Mouse (Mus musculus) heart, embryonic 14.5 days (tissue): ENCODE data around the gene Casp1. TPM values are rescaled to one million over a fixed set of nuclear protein-coding genes. Genes with fewer than 3 reads are reported as not detected.

Source experiments
- ATAC-seq: fragments of 200-750 bp; cut with Nextera tagmentation; 2 replicates; pipeline ENCODE4 v1.8.0; 2017; ENCODE audit warnings: low read depth, moderate TSS enrichment; ENCODE audit not compliant: insufficient number of reproducible peaks, insufficient read depth, low FRiP score
- H3K27ac ChIP-seq, 2 experiments: fragments of 200-500 bp in 1 of 2; fragments of 300-500 bp in 1 of 2; sonication (generic) in 1 of 2; replicated peaks in 1 of 2; 2 replicates each; pipeline ENCODE4 v1.5.1; 2012 to 2014; ENCODE audit warnings: low read depth in 2 of 2, low read length in 2 of 2, control low read depth in 1 of 2, mild to moderate bottlenecking in 1 of 2, mixed read lengths in 1 of 2; ENCODE audit not compliant: control insufficient read depth in 1 of 2, insufficient read depth in 1 of 2
- H3K27me3 ChIP-seq: fragments of 300-500 bp; sonication (generic); 2 replicates; pipeline ENCODE4 v1.6.1; 2014; ENCODE audit warnings: mild to moderate bottlenecking, low read length, control low read depth; ENCODE audit not compliant: control insufficient read depth, insufficient read depth
- H3K36me3 ChIP-seq: fragments of 300-500 bp; sonication (generic); 2 replicates; pipeline ENCODE4 v1.6.1; 2014; ENCODE audit warnings: mild to moderate bottlenecking, control low read depth, low read length, mixed read lengths; ENCODE audit not compliant: control insufficient read depth, insufficient read depth
- H3K4me1 ChIP-seq, 2 experiments: fragments of 200-500 bp in 1 of 2; fragments of 300-500 bp in 1 of 2; sonication (generic) in 1 of 2; 2 replicates each; pipeline ENCODE4 v1.6.1; 2012 to 2014; ENCODE audit warnings: low read length in 2 of 2, control low read depth in 1 of 2, mixed read lengths in 1 of 2; ENCODE audit not compliant: control insufficient read depth in 2 of 2, insufficient read depth in 2 of 2
- H3K4me2 ChIP-seq: fragments of 300-500 bp; sonication (generic); 2 replicates; pipeline ENCODE4 v1.6.1; 2014; ENCODE audit warnings: mild to moderate bottlenecking, low read length
- H3K4me3 ChIP-seq, 2 experiments: fragments of 200-500 bp in 1 of 2; fragments of 300-500 bp in 1 of 2; sonication (generic) in 1 of 2; 2 replicates each; pipeline ENCODE4 v1.5.1; 2012 to 2014; ENCODE audit warnings: low read length in 2 of 2, mild to moderate bottlenecking in 2 of 2, control low read depth in 1 of 2, low read depth in 1 of 2, moderate library complexity in 1 of 2; ENCODE audit not compliant: control insufficient read depth in 1 of 2, insufficient read depth in 1 of 2
- H3K9ac ChIP-seq: fragments of 300-500 bp; sonication (generic); 2 replicates; pipeline ENCODE4 v1.6.1; 2014; ENCODE audit warnings: mild to moderate bottlenecking, low read length
- H3K9me3 ChIP-seq: fragments of 300-500 bp; sonication (generic); 2 replicates; pipeline ENCODE4 v1.6.1; 2016; ENCODE audit warnings: low read length, control low read depth; ENCODE audit not compliant: control insufficient read depth
- WGBS: fragments of 180-500 bp; shearing (Covaris S2); extraction: QIAGEN DNeasy Blood & Tissue Kit; methylation state at CpG from one replicate; pipeline ENCODE4 v1.1.7; 2014; 5-methylcytosine and 5-hydroxymethylcytosine counted together
- polyA plus RNA-seq: library from polyadenylated mRNA; unstranded; fragments of >200 nt; fragmentation: Nextera tagmentation; extraction: Ambion mirVana; gene quantifications from 2 replicates; pipeline ENCODE4 v1.2.1, GENCODE M21; 2014

Casp1 gene
- polyA plus RNA-seq = 0.61 and 1.1 TPM in 2 replicates

GRCm38 (mm10) chr9:5298329-5299131, at the start of gene Casp1:
Gene Casp1, plus strand, starts transcription at chr9:5298517.
- no peaks in the 10 kb centered on the region for H3K27me3 ChIP-seq
- no peaks in the 10 kb centered on the region for H3K4me1 ChIP-seq
- no peak within 1 kb of the TSS for H3K9ac ChIP-seq
- no peak within 1 kb of the TSS for H3K4me2 ChIP-seq
- no peak within 1 kb of the TSS for H3K27ac ChIP-seq
- no peaks in the 10 kb centered on the region for H3K9me3 ChIP-seq
- no peak within 1 kb of the TSS for H3K4me3 ChIP-seq
- ATAC-seq = no peak
- WGBS = 68% methylated on average over 11 of the region's 11 CpGs
- H3K36me3 ChIP-seq = no peaks in the 10 kb centered on the region

DNA sequence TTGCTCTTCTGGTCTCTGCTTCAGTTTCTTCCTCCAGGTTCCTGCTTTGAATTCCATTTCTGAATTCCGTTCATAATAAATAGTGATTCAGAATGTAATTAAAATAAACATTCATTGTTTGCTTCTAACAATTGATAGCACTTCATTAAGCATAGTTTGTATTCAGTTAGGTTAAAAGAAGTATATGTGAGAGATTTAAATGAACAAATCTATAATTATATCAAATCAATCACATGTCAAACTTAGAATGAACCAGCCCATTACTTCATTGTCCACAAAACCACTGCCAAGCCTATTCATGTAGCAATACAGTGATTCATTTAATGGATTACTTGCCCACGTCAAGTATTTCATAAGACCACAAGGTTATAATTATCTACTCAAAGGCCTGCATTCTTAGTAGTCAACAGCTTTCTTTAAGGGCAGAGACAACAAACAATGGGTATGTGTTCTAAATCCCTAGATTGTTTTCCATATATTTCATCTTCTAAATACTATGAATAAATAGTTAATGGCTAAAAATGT, 34.3 kb upstream of the Casp1 start:
- Histone ChIP-seq H3K9ac (no peak overlapping the region), H3K36me3 (no peaks in the 10 kb centered on the region), H3K27me3 (no peaks in the 10 kb centered on the region), H3K9me3 (no peaks in the 10 kb centered on the region), H3K4me3 (no peak overlapping the region), H3K4me2 (no peak overlapping the region), H3K27ac (no peak overlapping the region), H3K4me1 (no peaks in the 10 kb centered on the region)
- ATAC-seq = no peak
- WGBS = 69% methylated on average over 2 of the region's 2 CpGs

DNA sequence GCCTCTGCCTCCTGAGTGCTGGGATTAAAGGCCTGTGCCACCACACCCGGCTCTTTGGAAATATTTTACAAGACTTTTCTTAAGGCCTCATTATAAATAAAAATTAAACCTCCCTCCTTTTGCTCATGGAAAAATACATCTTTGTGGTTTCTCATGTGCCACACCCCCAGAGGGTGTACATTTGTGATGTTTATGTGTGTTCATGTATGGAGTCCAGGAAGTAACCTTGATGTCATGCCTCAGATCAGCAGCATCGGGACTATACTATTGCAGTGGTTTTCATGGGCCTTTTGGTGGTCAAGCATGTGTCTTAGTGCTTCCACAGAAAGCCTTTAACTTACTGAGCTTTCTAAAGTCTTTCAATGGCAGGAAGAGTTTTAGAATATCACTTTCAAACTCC, 28.0 kb upstream of the Casp1 start:
- H3K4me3 ChIP-seq = no peak overlapping the region
- WGBS = 67% methylated on average over 2 of the region's 2 CpGs
- ATAC-seq = no peak
- no peak overlapping the region for H3K27ac ChIP-seq
- H3K4me2 ChIP-seq = no peak overlapping the region
- H3K9ac ChIP-seq = no peak overlapping the region
- H3K9me3 ChIP-seq = no peaks in the 10 kb centered on the region
- H3K4me1 ChIP-seq = no peaks in the 10 kb centered on the region
- H3K27me3 ChIP-seq = no peaks in the 10 kb centered on the region
- H3K36me3 ChIP-seq = no peaks in the 10 kb centered on the region

- H3K27me3 ChIP-seq = no peaks in the 10 kb centered on the region
- no peaks in the 10 kb centered on the region for H3K36me3 ChIP-seq
- no peak overlapping the region for H3K9ac ChIP-seq
- peak overlapping the region in 1 of 2 experiments; percentile 39; a peak in 1 of 4 replicates for H3K27ac ChIP-seq
- no peaks in the 10 kb centered on the region for H3K4me1 ChIP-seq
- no peak overlapping the region for H3K4me2 ChIP-seq
- no peak for ATAC-seq
- WGBS = 66% methylated on average over 1 of the region's 1 CpGs
- H3K9me3 ChIP-seq = no peaks in the 10 kb centered on the region
- no peak overlapping the region for H3K4me3 ChIP-seq
Observed at GRCm38 (mm10) chr9:5270884-5271283, 27.4 kb upstream of the Casp1 start.

- H3K4me3 ChIP-seq = no peak overlapping the region
- no peak overlapping the region for H3K4me2 ChIP-seq
- H3K9ac ChIP-seq = no peak overlapping the region
- no peaks in the 10 kb centered on the region for H3K4me1 ChIP-seq
- no peaks in the 10 kb centered on the region for H3K36me3 ChIP-seq
- H3K27ac ChIP-seq = peak overlapping the region; percentile 1 to 24; a peak in 3 of 4 replicates
- H3K9me3 ChIP-seq = no peaks in the 10 kb centered on the region
- H3K27me3 ChIP-seq = no peaks in the 10 kb centered on the region
- ATAC-seq = peak; percentile 59; the same call in 1 of the 2 replicates
- 56% methylated on average over 6 of the region's 6 CpGs for WGBS
Observed at GRCm38 (mm10) chr9:5271334-5271845, 26.9 kb upstream of the Casp1 start.

DNA sequence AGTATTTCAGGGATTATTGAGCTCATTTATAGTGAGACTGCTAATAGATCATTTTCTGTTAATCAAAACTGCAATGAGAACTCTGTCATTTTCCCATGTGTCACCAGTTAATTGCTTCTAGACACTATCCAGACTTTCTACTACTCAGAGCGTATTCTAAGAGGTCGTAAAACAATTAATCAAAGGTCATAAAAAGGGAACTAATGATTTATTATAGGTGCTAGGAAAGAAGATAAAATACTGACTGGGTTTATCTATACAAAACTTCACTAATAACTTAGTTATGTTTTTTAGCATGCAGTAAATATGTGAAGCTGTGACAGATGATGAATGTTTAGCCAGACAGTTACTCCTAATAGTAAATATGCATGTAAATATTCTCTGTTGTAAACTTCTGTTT, 12.2 kb upstream of the Casp1 start:
- no peaks in the 10 kb centered on the region for H3K9me3 ChIP-seq
- no peak overlapping the region for H3K9ac ChIP-seq
- no peaks in the 10 kb centered on the region for H3K36me3 ChIP-seq
- H3K4me2 ChIP-seq = no peak overlapping the region
- WGBS = 79% methylated on average over 2 of the region's 2 CpGs
- H3K4me3 ChIP-seq = no peak overlapping the region
- no peaks in the 10 kb centered on the region for H3K4me1 ChIP-seq
- ATAC-seq = no peak
- no peaks in the 10 kb centered on the region for H3K27me3 ChIP-seq
- no peak overlapping the region for H3K27ac ChIP-seq

DNA sequence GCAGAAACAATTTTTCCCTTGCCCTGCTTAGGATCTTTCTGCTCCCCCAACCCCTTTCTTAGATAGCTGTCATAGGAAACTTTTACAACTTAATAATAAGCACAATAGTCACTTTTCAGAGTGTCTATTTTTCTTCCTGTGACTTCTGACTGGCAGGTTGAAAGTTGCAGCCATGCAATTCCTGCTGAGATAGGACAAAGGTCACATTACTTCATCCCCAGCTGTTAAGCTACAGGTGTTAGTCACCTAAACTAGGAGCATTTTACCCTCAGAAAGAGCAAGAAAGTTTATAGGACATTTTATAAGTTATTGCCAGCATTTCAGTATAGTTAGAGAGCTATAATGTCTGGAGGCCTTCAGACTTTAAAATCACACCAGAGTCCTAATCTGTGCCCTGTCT, 11.7 kb upstream of the Casp1 start:
- Histone ChIP-seq H3K9ac (no peak overlapping the region), H3K4me1 (no peaks in the 10 kb centered on the region), H3K27me3 (no peaks in the 10 kb centered on the region), H3K9me3 (no peaks in the 10 kb centered on the region), H3K36me3 (no peaks in the 10 kb centered on the region), H3K27ac (no peak overlapping the region), H3K4me2 (no peak overlapping the region), H3K4me3 (no peak overlapping the region)
- no peak for ATAC-seq
